Mouse (Mus musculus): ENCODE measurements around the gene Olfr867. TPM values are rescaled to one million over a fixed set of nuclear protein-coding genes. Genes with fewer than 3 reads are reported as not detected.

Gene Olfr867
- polyA plus RNA-seq (2012; rRNA removed) = not detected in 2 replicates

DNA sequence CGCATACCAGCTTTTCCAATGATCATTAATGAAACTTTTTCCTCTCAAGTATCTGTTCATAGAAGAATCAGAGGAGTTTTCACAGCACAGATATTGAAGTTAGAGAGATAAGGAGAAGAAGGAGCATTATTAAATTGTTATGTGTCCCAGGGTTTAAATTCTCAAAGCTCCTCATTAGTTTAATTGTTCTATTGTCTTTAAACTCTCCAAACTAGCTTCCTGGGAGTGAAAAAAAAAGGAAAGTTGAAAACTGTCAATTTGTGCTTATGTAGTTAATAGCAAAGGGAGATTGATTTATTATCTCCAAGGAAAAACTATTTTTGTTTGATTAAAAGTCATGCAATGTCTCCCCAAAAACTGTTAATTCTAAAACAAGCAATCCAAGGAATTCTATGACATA lies at the start of gene Olfr867:
Gene Olfr867 (minus strand): TSS at position 101 of the 400 bp plus-strand sequence.

DNA sequence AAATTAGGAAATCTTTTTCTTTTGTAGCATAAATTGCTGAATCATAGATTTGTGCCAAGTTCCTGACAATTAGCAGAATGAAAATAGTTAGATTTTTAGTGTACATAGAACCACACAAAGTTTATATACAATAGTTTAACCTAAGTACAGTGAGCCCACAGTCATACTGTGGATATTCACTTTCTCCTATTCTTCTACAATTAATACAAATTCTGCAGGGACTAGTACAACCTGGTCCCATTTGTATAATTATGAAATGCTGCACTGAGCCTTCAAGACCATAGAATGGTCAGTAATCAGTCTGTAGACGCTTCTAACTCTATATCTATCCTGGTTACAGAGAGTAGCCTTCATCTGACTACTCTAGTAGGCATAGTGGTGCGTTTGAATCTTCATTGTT lies 41.0 kb upstream of the Olfr867 start, which contains the start of gene Olfr868:
Gene Olfr868 (plus strand): TSS at position 301 of the 400 bp plus-strand sequence.

DNA sequence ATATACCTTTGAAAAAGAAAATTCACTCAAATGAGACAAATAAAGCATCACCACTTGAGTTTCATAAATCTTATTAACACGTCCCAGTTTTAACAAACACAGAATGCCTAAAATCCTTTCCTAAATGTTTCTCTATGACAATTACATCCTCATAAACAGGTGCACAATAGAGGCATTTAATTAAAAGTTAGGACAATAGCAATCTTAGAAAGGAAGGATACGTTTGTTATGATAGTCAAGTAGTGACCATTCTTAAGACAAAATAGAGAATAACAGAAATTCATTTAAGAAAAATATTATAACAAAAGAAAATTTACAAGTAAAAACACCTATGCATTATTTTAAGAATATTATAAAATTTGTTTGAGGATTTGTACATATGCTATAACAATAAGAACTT lies 29.4 kb downstream of the Olfr867 start, which contains the start of gene Olfr866:
Gene Olfr866 (minus strand): TSS at position 101 of the 400 bp plus-strand sequence.

Other genes starting within 250 kb of the Olfr867 start
- not detected in 2 replicates for gene Olfr860, start 207.8 kb downstream of the Olfr867 start, polyA plus RNA-seq (2012; rRNA removed)
- gene Olfr862, start 169.6 kb downstream of the Olfr867 start, polyA plus RNA-seq (2012; rRNA removed) = not detected in 2 replicates
- gene Olfr77, start 140.7 kb downstream of the Olfr867 start, polyA plus RNA-seq (2012; rRNA removed) = not detected in 2 replicates
- not detected in 2 replicates for gene Olfr866, start 29.5 kb downstream of the Olfr867 start, polyA plus RNA-seq (2012; rRNA removed)
- not detected in 2 replicates for gene Olfr868, start 41.1 kb upstream of the Olfr867 start, polyA plus RNA-seq (2012; rRNA removed)
- gene Olfr869, start 71.4 kb upstream of the Olfr867 start, polyA plus RNA-seq (2012; rRNA removed) = not detected in 2 replicates
- gene Olfr870, start 116.5 kb upstream of the Olfr867 start, polyA plus RNA-seq (2012; rRNA removed) = not detected in 2 replicates
- gene Olfr871, start 154.6 kb upstream of the Olfr867 start, polyA plus RNA-seq (2012; rRNA removed) = not detected in 2 replicates
- not detected in 2 replicates for gene Olfr872, start 179.6 kb upstream of the Olfr867 start, polyA plus RNA-seq (2012; rRNA removed)
- gene Olfr39, start 224.8 kb upstream of the Olfr867 start, polyA plus RNA-seq (2012; rRNA removed) = not detected in 2 replicates
- gene Olfr873, start 241.0 kb upstream of the Olfr867 start, polyA plus RNA-seq (2012; rRNA removed) = not detected in 2 replicates